Mouse (Mus musculus) embryonic fibroblast, embryonic 13.5 days (primary cell): ENCODE measurements around the gene Gpr137b.

Experiments used
- CTCF ChIP-seq: IDR thresholded peaks from 2 replicates; pipeline ENCODE4 v1.5.1; 2011; ENCODE audit warnings: mild to moderate bottlenecking, control low read depth, low read length, moderate library complexity, borderline replicate concordance; ENCODE audit not compliant: insufficient read depth
- POLR2A ChIP-seq: IDR thresholded peaks from 2 replicates; pipeline ENCODE4 v1.6.1; 2011; ENCODE audit warnings: low read depth, mild to moderate bottlenecking, control low read depth, low read length, moderate library complexity

DNA sequence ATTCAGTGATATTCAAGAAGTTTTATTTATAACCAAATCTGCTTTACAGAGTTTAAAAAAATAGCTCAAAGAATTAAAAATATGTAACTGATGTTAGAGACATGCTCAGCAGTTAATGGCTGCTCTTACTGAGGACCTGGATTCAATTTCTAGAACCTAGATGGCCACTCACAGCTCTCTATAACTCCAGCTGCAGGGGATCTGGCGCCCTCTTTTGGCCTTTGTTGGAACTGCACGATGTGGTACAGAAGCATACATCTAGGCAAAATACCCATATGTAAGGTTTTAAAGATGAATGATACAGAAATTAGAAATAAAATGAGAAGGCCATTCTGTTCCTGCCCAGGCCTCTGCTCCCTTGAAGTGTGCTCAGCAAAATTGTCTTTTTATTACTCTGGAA lies 64.9 kb downstream of the Gpr137b start:
- TF ChIP-seq POLR2A (no peak), CTCF (no peak)
